Mouse (Mus musculus) left cerebral cortex, adult 11 months (tissue): ENCODE data around the gene Phc1.
A peak's percentile ranks its signal among the peaks of the same experiment; 100 is the strongest.
"Not testable (repeated sequence)": the region's sequence is repeated elsewhere in the genome, so short reads cannot be mapped to it uniquely, and the experiment has no call there.

ENCODE experiments used
- DNase-seq: peaks from one replicate; pipeline ENCODE4 v3.0.0; 2022; ENCODE audit warnings: low spot score

Phc1 gene

DNA sequence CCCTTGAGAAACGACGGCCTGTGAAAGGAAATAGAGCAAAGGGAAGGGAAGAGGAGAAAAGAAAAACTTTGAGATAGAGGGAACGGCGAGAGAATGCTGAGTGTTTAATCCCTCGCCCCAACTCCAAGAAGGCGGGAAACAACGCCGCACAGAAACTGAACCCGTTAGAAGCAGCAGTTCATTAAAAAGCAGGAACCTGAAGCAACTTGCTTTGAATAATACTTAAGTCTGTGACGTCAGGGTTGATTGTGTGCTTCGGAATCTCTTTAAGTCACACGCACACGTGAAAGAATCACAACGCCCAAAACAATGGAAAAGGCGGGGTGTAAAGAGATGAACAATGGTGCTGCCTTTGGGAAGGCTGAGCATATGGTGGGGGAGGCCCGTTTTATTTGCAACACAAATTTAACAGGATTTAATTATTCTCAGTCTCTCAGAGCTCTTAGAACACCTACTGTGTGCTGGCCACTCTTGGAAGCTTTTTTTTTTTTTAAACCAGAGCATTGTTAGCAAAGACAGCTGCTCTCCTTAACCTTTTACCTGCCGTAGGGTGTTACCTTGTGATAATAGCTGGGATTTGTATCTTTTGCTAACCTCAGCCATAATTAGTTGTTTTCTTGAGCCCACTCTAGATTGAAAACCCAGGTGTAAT, at the start of gene Phc1:
Gene Phc1, minus strand, starts transcription at position 213 of the 652 bp plus-strand sequence.
- DNase-seq = no peak

DNA sequence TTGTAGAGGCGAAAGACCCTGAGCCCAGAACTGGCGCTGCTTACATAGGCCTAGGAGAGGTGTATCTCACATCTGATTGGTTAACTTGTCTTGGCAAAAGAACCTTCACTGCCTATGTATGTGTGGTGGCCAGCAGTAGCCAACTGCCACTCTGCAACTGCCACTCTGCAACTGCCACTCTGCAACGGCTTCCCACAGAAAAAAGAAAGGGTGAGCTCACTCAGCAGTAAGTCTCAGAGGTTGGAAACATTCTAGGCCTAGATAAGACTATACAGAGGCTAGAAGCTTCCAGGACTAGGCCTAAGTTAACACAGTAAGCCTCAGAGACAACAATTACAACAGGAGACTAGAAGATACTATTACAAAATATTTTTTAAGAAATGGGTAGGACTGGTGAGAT, 49.6 kb upstream of the Phc1 start:
- DNase-seq = not testable (repeated sequence)

DNA sequence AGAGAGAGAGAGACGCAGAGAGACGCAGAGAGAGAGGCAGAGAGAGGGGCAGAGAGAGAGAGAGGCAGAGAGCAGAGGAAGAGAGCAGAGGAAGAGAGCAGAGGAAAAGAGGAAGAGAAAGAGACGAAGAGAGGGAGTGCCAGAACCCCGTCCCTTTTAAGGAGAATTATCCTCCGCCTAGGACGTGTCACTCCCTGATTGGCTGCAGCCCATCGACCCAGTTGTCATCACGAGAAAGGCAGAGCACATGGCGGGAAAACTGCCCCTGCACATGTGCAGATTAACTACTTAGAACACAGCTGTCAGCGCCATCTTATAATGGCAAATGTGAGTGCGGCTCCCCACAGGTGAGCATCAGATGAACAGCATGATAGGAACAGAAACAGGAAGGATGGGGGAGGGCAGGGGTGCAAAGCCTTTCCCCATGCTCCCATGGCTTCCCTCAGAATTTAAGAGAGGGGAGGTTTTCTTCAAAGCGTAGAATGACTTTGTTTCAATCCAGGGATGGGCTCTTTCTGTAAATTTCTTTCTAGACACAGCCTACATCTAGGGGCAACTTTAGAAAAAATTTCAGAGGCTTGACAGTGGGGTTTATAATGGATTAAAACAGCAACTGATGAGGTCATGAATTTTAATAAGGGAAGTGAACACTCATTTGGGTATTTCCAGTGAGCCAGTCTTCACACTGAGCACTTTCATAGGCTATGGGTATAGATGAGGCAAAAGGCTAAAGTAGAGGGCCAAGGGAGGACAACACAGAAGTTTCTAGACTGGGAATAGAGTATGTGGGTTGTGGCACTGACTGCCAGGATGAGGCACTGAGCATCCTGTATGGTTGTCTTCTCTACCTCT, 47.0 kb upstream of the Phc1 start:
- DNase-seq = not testable (repeated sequence)

DNA sequence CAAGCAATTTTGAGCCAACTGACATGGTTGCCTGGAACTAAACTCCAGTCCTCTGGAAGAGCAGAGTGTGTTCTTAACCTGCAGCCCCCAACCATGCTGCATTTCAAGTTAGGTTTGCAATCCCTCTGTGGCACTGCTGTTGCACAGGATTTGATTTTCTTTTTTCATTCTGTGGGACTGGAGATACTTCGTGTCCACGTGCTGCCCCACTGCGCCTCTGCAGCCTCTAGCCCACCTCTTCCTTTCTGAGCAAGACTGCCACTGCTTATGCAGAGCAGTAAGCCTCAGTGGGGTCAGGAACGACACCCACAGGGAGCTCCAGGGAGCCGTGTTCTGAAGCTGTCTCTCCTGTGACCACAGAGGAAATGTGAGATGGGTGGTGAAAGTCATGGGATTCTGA, 45.4 kb upstream of the Phc1 start:
- DNase-seq = no peak

DNA sequence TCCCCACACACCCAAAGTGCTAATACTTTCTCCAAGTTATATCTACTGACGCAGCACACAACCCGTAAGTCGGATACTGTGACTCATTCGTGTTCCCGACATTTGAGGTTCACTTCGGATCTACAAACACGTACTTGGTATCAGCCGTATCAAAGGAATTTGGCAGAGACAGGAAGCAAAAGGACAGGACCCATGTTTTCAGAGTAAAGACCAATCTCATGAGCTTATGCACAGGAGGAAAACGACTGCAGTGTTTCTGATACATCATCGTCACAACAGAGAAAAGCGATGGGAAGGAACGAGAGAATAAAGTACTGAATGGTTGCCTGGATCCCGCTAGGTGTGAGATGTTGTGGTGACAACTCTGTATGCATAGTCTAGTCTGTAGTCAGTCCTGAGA, 44.5 kb upstream of the Phc1 start:
- DNase-seq = no peak

DNA sequence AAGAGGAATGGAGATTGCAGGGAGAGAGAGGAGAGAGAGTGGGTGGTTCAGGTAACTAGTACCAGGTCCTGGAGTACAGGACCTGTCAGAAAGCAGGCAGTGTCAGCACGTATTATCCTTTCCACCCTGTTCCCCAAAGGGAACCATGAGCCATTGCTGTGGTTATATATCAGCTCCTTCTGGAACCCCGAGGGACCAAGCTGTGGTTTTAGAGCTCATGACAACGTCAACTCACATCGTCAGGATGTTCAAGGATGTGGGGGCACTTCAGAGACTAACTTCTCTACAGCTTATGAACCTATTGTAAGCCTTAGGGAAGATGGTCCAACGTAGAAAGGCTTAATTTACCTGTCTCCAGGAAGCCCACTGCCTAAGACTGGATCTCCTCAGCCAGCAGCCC, 42.9 kb upstream of the Phc1 start:
- DNase-seq = no peak

DNA sequence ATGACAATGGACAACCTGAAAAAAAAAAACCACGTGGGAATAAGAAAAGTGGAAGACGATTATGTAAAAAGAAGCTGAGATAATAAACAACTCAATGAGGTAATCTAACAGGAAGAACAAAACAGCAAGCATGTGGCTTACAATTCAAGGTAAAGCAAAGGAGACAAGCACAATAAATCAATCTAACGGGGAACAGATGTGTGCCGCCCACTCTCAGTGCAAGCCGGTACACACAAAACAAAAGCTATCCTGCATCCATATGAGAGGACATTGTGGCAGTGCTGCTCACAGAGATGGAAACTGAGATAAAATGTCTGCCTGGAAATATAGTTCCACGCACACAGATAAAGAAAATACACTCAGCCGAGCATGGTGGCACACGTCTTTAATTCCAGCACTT, 41.7 kb upstream of the Phc1 start:
- DNase-seq = no peak

DNA sequence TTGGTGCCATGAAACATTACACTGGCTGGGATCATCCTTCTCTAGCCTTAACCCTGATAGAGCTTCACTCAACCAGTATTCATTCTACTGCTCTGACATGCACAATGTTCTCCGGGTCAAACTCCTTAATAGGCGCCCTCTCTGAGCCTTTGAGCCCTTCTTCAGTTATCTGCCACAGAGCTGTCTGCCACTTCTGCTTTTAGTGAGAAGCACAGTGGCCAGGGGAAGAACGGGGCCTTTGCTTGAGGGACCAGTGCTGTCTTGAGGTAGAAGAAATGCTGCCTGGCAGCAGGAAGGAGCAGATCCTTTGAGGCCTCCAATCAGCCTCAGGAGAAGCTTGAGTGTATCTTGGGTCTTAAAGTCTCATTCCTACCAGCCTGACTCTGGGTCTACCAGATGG, 27.9 kb upstream of the Phc1 start:
- DNase-seq = no peak

DNA sequence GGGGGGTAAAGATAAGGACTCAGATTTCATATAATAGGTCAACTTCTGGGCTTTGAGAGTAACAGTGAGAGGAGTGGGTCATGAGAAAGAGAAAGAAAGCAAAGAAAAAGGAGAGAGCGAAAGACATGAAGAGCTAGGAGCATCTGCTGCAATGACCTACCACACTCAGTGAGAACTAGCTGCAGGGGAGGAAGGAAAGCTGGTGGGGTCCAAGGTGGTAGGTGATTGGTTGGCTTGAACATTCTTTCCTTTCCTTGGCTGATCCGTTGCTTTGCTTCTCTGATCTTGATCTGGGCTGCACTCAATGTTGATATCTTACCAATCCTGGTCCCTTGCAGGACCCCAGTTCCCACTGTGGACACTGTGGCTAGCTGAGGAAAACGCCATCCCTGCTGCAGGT, 26.6 kb upstream of the Phc1 start:
- DNase-seq = no peak

DNA sequence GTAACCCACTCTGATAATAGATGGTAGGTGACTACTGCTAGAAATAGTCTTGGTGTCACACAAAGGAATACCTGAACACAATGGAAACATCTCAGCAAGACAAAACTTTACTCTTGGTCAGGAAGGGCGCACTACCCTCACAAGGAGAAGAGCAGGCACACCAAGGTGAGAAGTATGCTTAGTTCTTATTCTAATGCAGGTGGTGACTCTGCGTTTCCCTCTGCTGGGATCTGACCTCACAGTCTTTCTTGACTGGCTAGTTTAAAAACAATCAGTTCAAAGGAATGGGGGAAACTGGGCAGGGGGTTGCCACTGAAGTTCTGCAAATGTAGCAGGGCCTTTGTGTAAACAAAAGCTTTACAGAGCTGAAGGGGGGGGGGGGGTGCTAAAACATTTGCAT, 25.9 kb upstream of the Phc1 start:
- no peak for DNase-seq

DNA sequence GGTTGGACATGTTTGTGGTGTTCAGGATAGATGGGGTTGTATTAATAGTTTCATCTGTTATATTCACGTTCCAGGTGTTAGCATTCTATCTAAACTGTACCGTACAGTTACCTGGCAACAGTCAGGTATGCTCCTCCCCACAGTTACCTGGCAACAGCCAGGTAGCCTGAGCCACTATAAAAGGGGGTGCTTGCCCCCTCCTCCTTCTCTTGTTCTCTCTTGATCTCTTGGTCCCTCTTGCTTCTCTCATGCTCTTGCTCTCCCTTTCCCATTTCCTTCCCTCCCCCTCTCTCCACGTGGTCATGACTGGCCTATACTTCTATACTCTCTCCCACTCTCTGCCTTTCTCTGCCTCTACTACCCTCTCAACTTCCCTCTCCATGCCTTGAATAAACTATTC, 25.3 kb upstream of the Phc1 start:
- DNase-seq = no peak

DNA sequence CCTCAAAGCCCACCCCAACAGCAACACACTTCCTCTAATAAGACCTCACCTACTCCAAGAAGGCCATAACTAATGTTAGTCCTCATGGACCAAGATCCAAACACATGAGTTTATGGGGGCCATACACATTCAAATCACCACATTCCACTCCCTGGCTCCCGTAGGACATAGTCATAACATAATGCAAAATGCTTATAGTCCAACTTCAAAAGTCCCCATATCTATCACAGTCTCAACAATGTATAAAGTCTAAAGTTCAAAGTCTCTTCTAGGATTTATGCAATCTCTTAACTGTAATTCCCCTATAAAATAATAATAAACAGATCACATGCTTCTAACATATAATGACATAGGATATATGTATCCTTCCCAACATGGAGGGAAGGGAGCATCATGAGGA, 16.7 kb upstream of the Phc1 start:
- no peak for DNase-seq

DNA sequence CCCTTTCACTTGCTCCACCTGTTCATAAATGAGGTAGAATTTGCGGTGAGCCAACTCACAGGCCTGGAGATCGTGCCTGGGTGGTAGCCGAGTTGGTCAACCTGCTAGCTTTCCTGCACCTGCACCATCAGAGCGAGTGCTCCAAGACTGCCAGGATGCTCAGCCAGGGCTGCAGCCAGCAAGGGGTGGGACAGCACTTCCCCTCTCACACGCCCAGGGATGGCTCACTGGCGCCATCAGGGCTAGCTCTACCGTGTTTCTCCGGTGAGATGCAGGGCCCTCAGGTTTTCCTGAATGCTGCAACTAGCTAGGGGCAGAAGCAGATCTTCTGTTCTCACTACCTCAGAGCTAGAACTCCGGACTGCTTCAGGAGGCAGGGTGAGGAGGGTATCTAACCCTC, 15.5 kb upstream of the Phc1 start:
- DNase-seq = no peak

DNA sequence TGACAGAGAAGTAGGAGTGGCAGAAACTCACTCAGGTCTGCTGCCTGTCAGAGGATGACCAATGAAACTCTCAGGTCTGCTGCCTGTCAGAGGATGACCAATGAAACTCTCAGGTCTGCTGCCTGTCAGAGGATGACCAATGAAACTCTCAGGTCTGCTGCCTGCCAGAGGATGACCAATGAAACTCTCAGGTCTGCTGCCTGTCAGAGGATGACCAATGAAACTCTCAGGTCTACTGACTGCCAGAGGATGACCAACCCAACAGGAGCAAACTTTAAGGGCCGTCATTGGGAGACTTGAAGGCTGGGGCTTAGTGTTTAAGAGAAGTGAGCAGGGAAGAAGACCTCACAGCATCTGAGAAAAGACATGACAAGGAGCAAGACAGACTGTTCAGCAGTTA, 7.0 kb upstream of the Phc1 start:
- DNase-seq = not testable (repeated sequence)

DNA sequence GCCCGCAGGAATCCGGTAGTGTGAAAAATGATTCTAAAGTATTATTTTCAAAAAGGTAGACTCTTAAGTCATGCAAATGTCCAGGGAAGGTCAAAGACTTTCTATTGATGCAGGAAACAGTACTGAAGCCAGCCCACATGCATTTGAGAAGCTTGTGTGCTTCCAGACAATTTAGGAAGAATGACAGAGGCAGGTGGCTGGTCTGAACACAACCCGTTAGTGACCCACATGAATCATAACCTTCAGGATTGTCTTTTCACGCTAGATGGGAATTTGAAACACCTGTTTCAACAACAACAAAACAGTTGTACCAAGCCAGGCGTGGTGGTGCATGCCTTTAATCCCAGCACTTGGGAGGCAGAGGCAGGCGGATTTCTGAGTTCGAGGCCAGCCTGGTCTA, 6.0 kb upstream of the Phc1 start:
- DNase-seq = no peak

DNA sequence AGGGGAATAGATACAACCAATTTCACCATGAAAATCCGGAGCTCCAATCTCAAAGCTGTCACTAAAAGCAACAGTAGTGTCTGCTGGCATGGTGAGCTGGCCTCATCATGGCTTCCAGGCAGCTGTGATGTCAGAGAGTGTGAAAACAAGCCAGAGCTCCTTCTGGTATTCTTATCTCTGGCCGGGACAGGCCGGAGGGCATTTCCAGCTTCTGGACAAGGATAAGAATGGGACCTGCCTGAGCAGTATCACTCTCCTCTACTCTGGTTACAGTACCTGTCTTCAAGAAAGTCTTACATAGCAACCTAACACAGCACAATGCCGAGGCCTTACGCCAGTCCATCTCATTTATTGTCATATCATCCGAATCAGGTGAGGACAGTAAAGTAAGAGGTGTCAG, 5.4 kb upstream of the Phc1 start:
- no peak for DNase-seq

DNA sequence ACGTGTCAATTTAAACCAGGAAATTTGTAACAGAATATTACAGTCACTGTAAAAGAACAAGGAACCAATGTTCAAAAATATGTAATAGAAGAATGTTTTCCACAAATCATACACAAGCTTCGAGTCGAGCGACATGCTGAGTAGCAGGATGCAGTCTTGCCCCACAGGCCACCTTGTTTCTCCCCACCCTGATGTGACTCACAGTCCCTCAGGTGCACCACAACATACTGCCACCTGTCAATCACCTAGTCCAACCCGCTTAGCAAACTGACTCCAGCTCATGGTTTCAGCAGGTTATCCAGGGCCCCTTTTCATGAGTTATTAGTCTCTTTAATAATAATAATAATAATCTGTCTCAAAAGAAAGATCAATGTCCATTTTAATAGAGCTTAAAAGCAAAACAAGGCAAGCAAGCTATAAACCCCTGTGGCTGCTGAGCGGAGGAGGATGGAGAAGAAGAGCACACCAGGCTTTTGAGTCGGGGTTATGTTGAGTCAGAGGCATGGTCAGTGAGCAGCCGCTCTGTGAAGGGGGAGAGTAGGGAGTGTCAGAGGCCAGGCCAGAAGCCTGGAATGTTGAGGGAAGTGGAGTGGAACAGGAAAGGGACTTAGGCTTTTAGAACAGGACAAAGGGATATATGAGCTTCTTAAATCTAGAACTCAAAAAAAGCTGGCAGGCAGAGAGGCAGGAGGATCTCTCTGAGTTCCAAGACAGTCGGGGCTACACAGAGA, 4.2 kb upstream of the Phc1 start:
- no peak for DNase-seq

DNA sequence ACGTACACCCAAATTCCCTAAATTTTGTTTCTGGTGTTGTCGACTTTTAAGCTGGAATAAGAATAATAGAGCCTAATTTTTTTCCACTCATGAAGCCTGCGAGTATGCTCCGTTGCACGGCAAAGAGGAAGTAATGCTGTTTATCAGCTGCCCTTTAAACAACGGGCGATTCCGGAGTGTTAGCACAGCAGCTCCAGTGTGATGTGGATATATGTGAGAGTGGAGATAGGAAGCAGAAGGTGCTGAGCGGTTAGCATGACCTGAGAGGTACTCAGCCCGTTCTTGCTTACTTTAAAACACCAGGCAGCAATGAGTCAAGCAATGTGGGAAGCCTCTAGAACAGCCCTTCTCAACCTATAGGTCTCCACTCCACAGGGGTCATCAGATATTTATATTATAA, 3.4 kb upstream of the Phc1 start:
- DNase-seq = no peak

DNA sequence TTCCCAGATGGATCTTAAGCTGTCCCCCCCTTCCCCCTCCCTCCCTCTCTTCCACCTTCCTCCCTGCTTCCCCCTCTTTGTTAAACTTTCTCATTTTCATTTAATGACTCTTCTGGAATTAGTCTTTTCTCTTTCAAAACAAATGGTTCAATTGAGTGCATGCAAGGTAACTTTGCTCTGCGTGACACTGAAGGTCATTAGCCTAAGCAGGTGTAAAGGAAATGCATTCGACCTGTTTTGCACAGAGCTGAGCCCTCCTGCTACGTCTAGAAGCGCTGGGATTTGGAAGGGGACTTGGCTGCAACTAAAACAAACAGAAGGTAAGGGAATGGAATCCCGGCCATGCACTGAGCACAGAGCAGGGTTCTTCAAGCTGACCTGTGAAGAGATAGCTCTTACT, 1.8 kb upstream of the Phc1 start:
- no peak for DNase-seq

DNA sequence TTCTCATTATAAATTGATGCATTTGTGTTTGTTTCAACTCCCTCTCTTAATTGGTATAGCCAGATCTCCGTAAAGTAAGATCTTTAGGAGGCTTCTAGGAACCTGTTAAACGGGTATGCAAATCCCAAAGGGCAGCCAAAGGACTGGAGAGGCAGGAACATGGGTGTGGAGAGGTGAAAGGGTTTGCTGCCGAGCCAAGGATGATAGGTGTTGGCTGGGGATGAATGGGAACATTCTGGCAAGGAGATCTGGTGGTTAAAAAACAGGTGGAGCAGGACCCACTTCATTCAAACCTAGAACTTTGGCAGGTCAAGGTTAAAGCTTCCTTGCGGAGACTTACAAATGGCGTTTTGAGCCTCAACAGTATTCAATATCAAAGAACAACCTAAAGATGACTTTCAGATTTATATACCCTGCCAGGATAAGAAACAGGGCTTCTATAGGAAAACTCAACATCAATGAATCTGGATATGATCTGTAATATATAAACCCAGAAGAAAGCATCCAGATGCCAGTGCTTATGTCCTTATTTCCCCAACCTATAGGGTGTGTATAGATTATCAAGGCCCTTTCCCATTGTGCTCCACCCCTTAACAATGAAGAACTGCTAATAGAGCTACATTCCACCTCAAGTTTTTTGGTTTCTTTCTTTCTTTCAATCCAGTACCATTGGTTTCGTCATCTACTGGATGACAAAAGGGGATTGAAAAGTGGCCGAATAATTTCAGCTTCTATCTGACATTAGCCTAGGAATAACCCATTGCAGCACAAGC, 863 bp upstream of the Phc1 start:
- DNase-seq = no peak

DNA sequence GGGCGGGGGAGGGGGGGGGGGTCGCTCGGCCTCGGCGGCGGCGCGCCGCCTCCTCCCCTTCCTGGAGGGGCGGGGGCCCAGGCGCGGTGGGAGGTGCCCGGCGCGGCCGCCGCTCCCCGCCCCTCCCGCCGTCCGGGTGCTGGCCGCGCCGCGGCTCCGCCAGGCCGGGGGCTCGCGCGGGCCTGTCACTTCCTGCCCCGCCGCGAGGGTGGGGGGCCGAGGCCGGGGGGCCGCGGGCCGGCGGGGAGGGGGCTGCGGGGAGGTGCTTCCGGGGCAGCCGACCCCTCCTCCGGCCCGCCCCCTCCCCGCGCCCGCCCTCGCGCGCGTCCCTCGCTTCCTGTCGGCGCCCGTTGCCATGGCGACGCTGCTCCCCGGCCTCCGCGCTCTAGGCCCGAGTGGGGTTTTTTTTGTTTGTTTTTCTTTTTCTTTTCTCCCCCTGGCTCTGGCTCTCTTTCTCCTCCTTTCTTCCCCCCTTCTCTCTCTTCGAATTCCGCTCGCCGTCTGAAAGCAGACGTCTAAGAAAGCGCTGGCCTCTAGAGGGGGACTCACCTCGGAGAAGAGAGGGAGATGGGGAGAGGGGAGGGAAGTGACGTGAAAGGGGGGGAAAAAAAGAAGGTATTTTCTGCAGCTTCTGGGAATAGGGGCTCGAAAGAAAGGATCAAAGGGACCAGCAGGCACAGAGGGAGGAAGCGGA, 566 bp downstream of the Phc1 start:
- peak; percentile 75 for DNase-seq
